Mouse (Mus musculus) stomach, postnatal 0 days (tissue): ENCODE results near the gene Ptprm. TPM values are rescaled to one million over a fixed set of nuclear protein-coding genes. Genes with fewer than 3 reads are reported as not detected.

ENCODE experiments used
- ATAC-seq: fragments of 200-750 bp; cut with Nextera tagmentation; 2 replicates; pipeline ENCODE4 v1.8.0; 2017; ENCODE audit not compliant: low FRiP score, low TSS enrichment
- DNase-seq: peaks from one replicate; pipeline ENCODE4 v3.0.0-alpha.2; 2016; ENCODE audit warnings: low spot score
- H3K27ac ChIP-seq: fragments of 300-500 bp; sonication (generic); replicated peaks from 2 replicates; pipeline ENCODE4 v1.5.1; 2014; ENCODE audit warnings: mild to moderate bottlenecking, control low read depth
- H3K27me3 ChIP-seq: fragments of 300-500 bp; sonication (generic); 2 replicates; pipeline ENCODE4 v1.6.1; 2014; ENCODE audit warnings: low read length; ENCODE audit not compliant: control insufficient read depth, insufficient read depth
- H3K36me3 ChIP-seq: fragments of 300-500 bp; sonication (generic); 2 replicates; pipeline ENCODE4 v1.6.1; 2014; ENCODE audit warnings: low read length, mixed read lengths; ENCODE audit not compliant: control insufficient read depth, insufficient read depth
- H3K4me1 ChIP-seq: fragments of 300-500 bp; sonication (generic); replicated peaks from 2 replicates; pipeline ENCODE4 v1.6.1; 2014; ENCODE audit warnings: antibody characterized with exemption; ENCODE audit not compliant: control insufficient read depth, insufficient read depth
- H3K4me2 ChIP-seq: fragments of 300-500 bp; sonication (generic); replicated peaks from 2 replicates; pipeline ENCODE4 v1.6.1; 2014; ENCODE audit warnings: low read depth, mild to moderate bottlenecking, control low read depth, moderate library complexity
- H3K4me3 ChIP-seq: fragments of 300-500 bp; sonication (generic); 2 replicates; pipeline ENCODE4 v1.5.1; 2014; ENCODE audit warnings: low read depth, low read length, control low read depth
- H3K9ac ChIP-seq: fragments of 300-500 bp; sonication (generic); 2 replicates; pipeline ENCODE4 v1.6.1; 2014; ENCODE audit warnings: mild to moderate bottlenecking, low read length, control low read depth, mixed read lengths
- H3K9me3 ChIP-seq: fragments of 300-500 bp; sonication (generic); 2 replicates; pipeline ENCODE4 v1.6.1; 2016; ENCODE audit warnings: low read length; ENCODE audit not compliant: control insufficient read depth
- CTCF ChIP-seq: IDR thresholded peaks from 2 replicates; pipeline ENCODE4 v1.5.1; 2016; ENCODE audit warnings: antibody characterized with exemption, low read depth, mild to moderate bottlenecking, moderate library complexity
- EP300 ChIP-seq: optimal IDR thresholded peaks from 2 replicates; pipeline ENCODE3; 2016; ENCODE audit warnings: antibody characterized with exemption
- WGBS: fragments of 180-500 bp; shearing (Covaris S2); extraction: QIAGEN DNeasy Blood & Tissue Kit; methylation state at CpG from one replicate; pipeline ENCODE4 v1.1.7; 2014; 5-methylcytosine and 5-hydroxymethylcytosine counted together
- polyA plus RNA-seq: library from polyadenylated mRNA; unstranded; fragments of >200 nt; fragmentation: Nextera tagmentation; extraction: Ambion mirVana; gene quantifications from 2 replicates; pipeline ENCODE4 v1.2.1, GENCODE M21; 2015

Ptprm gene
- polyA plus RNA-seq, 1 experiment from 2014 or later: 3.6 TPM

- Histone ChIP-seq H3K4me3 (no peak overlapping the region), H3K9ac (no peak overlapping the region), H3K4me1 (no peaks in the 10 kb centered on the region), H3K4me2 (no peak overlapping the region), H3K9me3 (no peaks in the 10 kb centered on the region), H3K27ac (no peak overlapping the region), H3K27me3 (no peaks in the 10 kb centered on the region), H3K36me3 (no peaks in the 10 kb centered on the region)
- ATAC-seq: no peak
- no peak for DNase-seq
- 69% methylated on average over 5 of the region's 5 CpGs for WGBS
- TF ChIP-seq EP300 (no peak), CTCF (peak; percentile 23; the same call in 1 of the 2 replicates)
Observed at GRCm38 (mm10) chr17:67178686-67179265, 175.5 kb downstream of the Ptprm start.

DNA sequence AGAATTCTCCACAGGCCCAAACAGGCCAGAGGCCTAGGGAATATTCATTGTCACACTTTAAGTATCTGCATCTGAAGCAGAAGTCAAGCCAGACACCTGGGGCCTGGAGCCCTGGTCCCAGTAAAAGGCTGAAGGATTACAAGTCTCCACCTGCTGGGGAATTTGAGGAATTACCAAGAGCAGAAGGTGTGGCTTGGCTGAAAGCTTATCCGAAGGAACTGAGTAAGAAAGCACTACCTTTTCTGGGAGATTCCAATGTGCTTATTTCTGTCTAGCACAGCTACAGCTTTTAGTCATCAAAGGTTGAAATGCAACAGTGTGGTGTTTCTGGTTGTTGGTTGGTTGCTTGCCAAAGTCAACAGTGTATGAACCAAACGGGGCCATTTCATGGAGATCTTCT is 178.4 kb downstream of the Ptprm start:
- Histone ChIP-seq H3K4me1 (no peaks in the 10 kb centered on the region), H3K27me3 (no peaks in the 10 kb centered on the region), H3K4me2 (no peak overlapping the region), H3K36me3 (no peaks in the 10 kb centered on the region), H3K4me3 (no peak overlapping the region), H3K9me3 (no peaks in the 10 kb centered on the region), H3K9ac (no peak overlapping the region), H3K27ac (no peak overlapping the region)
- peak; percentile 19 for DNase-seq
- 0 out of 2 replicates have a peak, but pooled peaks have one; percentile 24 for ATAC-seq
- peak; percentile 76 for TF ChIP-seq CTCF
- no peak for TF ChIP-seq EP300
- 36% methylated on average over 2 of the region's 2 CpGs for WGBS

DNA sequence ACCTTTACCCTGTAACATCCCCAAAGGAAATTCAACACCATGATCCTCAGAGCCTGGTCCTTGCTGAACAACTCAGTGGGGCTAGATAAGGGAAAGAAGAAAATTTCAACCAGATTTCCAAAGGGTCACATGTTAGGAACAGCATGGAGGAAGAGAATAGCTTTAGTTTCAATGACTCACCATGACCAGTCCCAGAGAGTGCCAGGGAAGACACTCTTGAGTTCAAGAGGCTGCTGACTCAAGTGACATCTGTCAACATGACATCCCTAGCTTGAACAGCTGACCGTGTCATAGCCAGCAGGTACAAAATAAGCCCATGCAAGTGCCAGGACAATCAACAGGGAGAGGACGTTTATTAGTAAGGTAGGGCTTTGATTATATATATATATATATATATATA is 182.9 kb downstream of the Ptprm start:
- no peak overlapping the region for H3K4me3 ChIP-seq
- H3K9me3 ChIP-seq: no peaks in the 10 kb centered on the region
- no peak overlapping the region for H3K4me2 ChIP-seq
- no peaks in the 10 kb centered on the region for H3K4me1 ChIP-seq
- H3K27me3 ChIP-seq: no peaks in the 10 kb centered on the region
- H3K27ac ChIP-seq: no peak overlapping the region
- H3K36me3 ChIP-seq: no peaks in the 10 kb centered on the region
- DNase-seq: no peak
- WGBS: 78% methylated on average over 2 of the region's 2 CpGs
- TF ChIP-seq EP300: no peak
- no peak for TF ChIP-seq CTCF
- ATAC-seq: no peak
- no peak overlapping the region for H3K9ac ChIP-seq

DNA sequence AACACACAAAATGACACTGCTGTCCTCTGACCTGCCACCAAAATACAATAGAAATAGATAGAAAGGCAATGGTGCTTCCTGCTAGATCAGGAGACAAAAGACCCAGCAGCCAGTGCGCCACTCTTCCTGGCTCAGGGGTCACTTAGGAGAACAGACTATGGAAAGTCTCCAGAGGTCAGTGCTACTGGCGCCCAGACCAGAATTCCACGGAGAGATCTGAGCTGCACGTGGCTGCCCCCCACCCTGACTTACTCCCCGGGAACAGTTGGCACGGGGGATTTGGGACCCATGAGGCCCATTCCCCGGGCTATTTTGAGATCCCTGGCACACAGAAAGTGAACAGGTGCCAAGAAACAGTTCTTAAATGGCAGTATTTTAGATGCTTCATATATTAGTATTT is 183.6 kb downstream of the Ptprm start:
- ATAC-seq (no peak), DNase-seq (no peak)
- H3K4me1 ChIP-seq: no peaks in the 10 kb centered on the region
- TF ChIP-seq CTCF (no peak), EP300 (no peak)
- WGBS: 64% methylated on average over 7 of the region's 7 CpGs
- no peaks in the 10 kb centered on the region for H3K27me3 ChIP-seq
- no peak overlapping the region for H3K4me2 ChIP-seq
- no peaks in the 10 kb centered on the region for H3K36me3 ChIP-seq
- H3K9me3 ChIP-seq: no peaks in the 10 kb centered on the region
- no peak overlapping the region for H3K4me3 ChIP-seq
- no peak overlapping the region for H3K9ac ChIP-seq
- no peak overlapping the region for H3K27ac ChIP-seq

DNA sequence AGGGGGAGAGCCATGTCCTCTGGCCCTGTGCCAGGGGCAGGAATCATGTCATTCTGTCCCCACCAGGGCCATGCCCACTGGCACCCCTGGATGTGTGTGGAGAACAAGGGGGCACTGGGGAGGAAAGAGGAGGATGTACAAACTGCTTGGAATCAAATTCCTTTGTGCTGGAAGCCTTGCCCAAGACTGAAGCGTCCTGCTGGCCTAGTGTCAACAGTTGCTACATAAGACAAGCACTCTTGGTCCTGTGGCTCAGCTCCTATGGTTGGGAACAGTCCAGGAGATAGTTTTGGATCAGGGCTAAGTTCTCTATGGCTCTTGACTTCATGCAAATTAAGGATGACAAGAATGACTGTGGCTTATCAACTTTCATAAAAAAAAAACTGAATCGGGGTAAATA is 188.4 kb downstream of the Ptprm start:
- DNase-seq: no peak
- H3K36me3 ChIP-seq: no peaks in the 10 kb centered on the region
- TF ChIP-seq EP300 (no peak), CTCF (no peak)
- H3K27me3 ChIP-seq: no peaks in the 10 kb centered on the region
- ATAC-seq: no peak
- H3K9me3 ChIP-seq: no peaks in the 10 kb centered on the region
- no peaks in the 10 kb centered on the region for H3K4me1 ChIP-seq
- 57% methylated on average over 2 of the region's 2 CpGs for WGBS
- no peak overlapping the region for H3K4me2 ChIP-seq
- no peak overlapping the region for H3K27ac ChIP-seq
- no peak overlapping the region for H3K9ac ChIP-seq
- no peak overlapping the region for H3K4me3 ChIP-seq

- Histone ChIP-seq H3K4me2 (no peak overlapping the region), H3K4me3 (no peak overlapping the region)
- 36% methylated on average over 8 of the region's 8 CpGs for WGBS
Observed at GRCm38 (mm10) chr17:67159611-67160010, 194.6 kb downstream of the Ptprm start.

More at GRCm38 (mm10) chr17:67159611-67160010, 194.6 kb downstream of the Ptprm start:
- no peaks in the 10 kb centered on the region for H3K36me3 ChIP-seq
- TF ChIP-seq EP300 (no peak), CTCF (no peak)
- H3K4me1 ChIP-seq: no peaks in the 10 kb centered on the region
- no peak overlapping the region for H3K9ac ChIP-seq
- H3K27me3 ChIP-seq: no peaks in the 10 kb centered on the region
- no peaks in the 10 kb centered on the region for H3K9me3 ChIP-seq
- no peak overlapping the region for H3K27ac ChIP-seq
- no peak for DNase-seq
- ATAC-seq: no peak
